Mouse (Mus musculus) adrenal gland, adult 2 months (tissue): ENCODE data around the gene Cd244a. TPM values are rescaled to one million over a fixed set of nuclear protein-coding genes. Genes with fewer than 3 reads are reported as not detected.
A peak's percentile ranks its signal among the peaks of the same experiment; 100 is the strongest.

ENCODE experiments used
- DNase-seq: peaks from one replicate; pipeline ENCODE4 v3.0.0; 2021
- microRNA-seq, 2 experiments: library from miRNA; unstranded; fragments of <30 nt; microRNA quantifications; one replicate each; pipeline ENCODE4 v1.2.0; 2021
- polyA plus RNA-seq: library from polyadenylated mRNA; depleted of rRNA; stranded (reverse); fragments of >200 nt; gene quantifications from 2 replicates; pipeline ENCODE4 v1.2.3, GENCODE M21; 2012; rRNA removed
- total RNA-seq, 2 experiments: library from RNA; stranded (reverse); gene quantifications; 2 replicates each; pipeline ENCODE4 v1.2.3; 2021

Gene Cd244a
- total and polyA plus RNA-seq, 3 experiments: 0.15 to 1.2 (median 0.84) TPM

- DNase-seq: no peak
Measured at GRCm38 (mm10) chr1:171652734-171653133, 93.7 kb downstream of the Cd244a start, which contains the start of gene Slamf7. TSS of gene Slamf7 (minus strand) at chr1:171653035.

GRCm38 (mm10) chr1:171658561-171658991, 99.6 kb downstream of the Cd244a start:
- peak; percentile 6 for DNase-seq

Small RNA genes lying within 50 kb of the gene (microRNA-seq; reads per million reads assigned to microRNA genes)
- gene Mir7683: 0 reads per million in 2 experiments

Other genes starting within 250 kb of the Cd244a start
- gene Dedd, start 230.0 kb upstream of the Cd244a start, total RNA-seq: 10 to 100 TPM; 31.7 to 33.5 TPM
- gene Dedd, start 230.0 kb upstream of the Cd244a start, polyA plus RNA-seq: 19.9 and 20.0 TPM in 2 replicates
- gene Nit1, start 213.5 kb upstream of the Cd244a start, total RNA-seq: 10 to 100 TPM; 82.6 to 92.9 TPM
- gene Nit1, start 213.5 kb upstream of the Cd244a start, polyA plus RNA-seq: 70.1 and 74.7 TPM in 2 replicates
- gene Pfdn2, start 213.5 kb upstream of the Cd244a start, total RNA-seq: 100 to 1,000 TPM; 154 TPM
- 3.5 and 4.0 TPM in 2 replicates for gene Pfdn2, start 213.5 kb upstream of the Cd244a start, polyA plus RNA-seq
- gene Klhdc9, start 198.4 kb upstream of the Cd244a start, total RNA-seq: 1 to 10 TPM; 1.1 to 3.8 TPM
- 3.3 and 4.3 TPM in 2 replicates for gene Klhdc9, start 198.4 kb upstream of the Cd244a start, polyA plus RNA-seq
- under 1 TPM; 0.09 to 0.14 TPM for gene Nectin4, start 189.1 kb upstream of the Cd244a start, total RNA-seq
- gene Nectin4, start 189.1 kb upstream of the Cd244a start, polyA plus RNA-seq: 0.20 and 0.21 TPM in 2 replicates
- gene Arhgap30, start 170.2 kb upstream of the Cd244a start, total RNA-seq: 1 to 10 TPM; 2.7 to 4.1 TPM
- gene Arhgap30, start 170.2 kb upstream of the Cd244a start, polyA plus RNA-seq: 2.3 and 2.6 TPM in 2 replicates
- 10 to 100 TPM; 50.9 to 68.8 TPM for gene Usf1, start 147.9 kb upstream of the Cd244a start, total RNA-seq
- 71.6 and 85.0 TPM in 2 replicates for gene Usf1, start 147.9 kb upstream of the Cd244a start, polyA plus RNA-seq
- 1 to 10 TPM; 3.0 to 5.0 TPM for gene Tstd1, start 140.3 kb upstream of the Cd244a start, total RNA-seq
- gene Tstd1, start 140.3 kb upstream of the Cd244a start, polyA plus RNA-seq: 0.49 and 0.99 TPM in 2 replicates
- 10 to 100 TPM; 29.7 to 45.8 TPM for gene F11r, start 121.7 kb upstream of the Cd244a start, total RNA-seq
- 23.5 and 25.1 TPM in 2 replicates for gene F11r, start 121.7 kb upstream of the Cd244a start, polyA plus RNA-seq
- gene Alyref2, start 55.7 kb upstream of the Cd244a start, total RNA-seq: 1 to 10 TPM; 3.6 to 8.3 TPM
- 2.5 and 4.1 TPM in 2 replicates for gene Alyref2, start 55.7 kb upstream of the Cd244a start, polyA plus RNA-seq
- not detected for gene Itln1, start 23.9 kb upstream of the Cd244a start, total RNA-seq
- gene Itln1, start 23.9 kb upstream of the Cd244a start, polyA plus RNA-seq: not detected in 2 replicates
- 1 to 10 TPM in 1 of 2 experiments, under 1 TPM in 1; 0.97 to 1.0 TPM for gene Ly9, start 48.2 kb downstream of the Cd244a start, total RNA-seq
- gene Ly9, start 48.2 kb downstream of the Cd244a start, polyA plus RNA-seq: 0.20 and 0.29 TPM in 2 replicates
- 1 to 10 TPM in 1 of 2 experiments, under 1 TPM in 1; 0.86 to 1.3 TPM for gene Slamf7, start 93.8 kb downstream of the Cd244a start, total RNA-seq
- gene Slamf7, start 93.8 kb downstream of the Cd244a start, polyA plus RNA-seq: 0.07 and 0.13 TPM in 2 replicates
- gene Cd48, start 122.8 kb downstream of the Cd244a start, total RNA-seq: 1 to 10 TPM; 3.1 TPM
- gene Cd48, start 122.8 kb downstream of the Cd244a start, polyA plus RNA-seq: 1.4 TPM in 2 replicates
- not detected for gene Slamf1, start 207.9 kb downstream of the Cd244a start, total RNA-seq
- 0.09 TPM in 1 of 2 replicates, not detected in the other for gene Slamf1, start 207.9 kb downstream of the Cd244a start, polyA plus RNA-seq